Mouse (Mus musculus) heart, adult 11 months (tissue): ENCODE data around the gene Lrrc75a.
"Not testable (repeated sequence)": the region's sequence is repeated elsewhere in the genome, so short reads cannot be mapped to it uniquely, and the experiment has no call there.

Source experiments
- DNase-seq: peaks from one replicate; pipeline ENCODE4 v3.0.0; 2022

Gene Lrrc75a

GRCm38 (mm10) chr11:62647661-62648590 lies at the start of gene Lrrc75a:
Lrrc75a (minus strand) TSS chr11:62648523.
- DNase-seq: peak; percentile 96

GRCm38 (mm10) chr11:62695126-62695525 lies 46.8 kb upstream of the Lrrc75a start:
- DNase-seq: peak; percentile 48

GRCm38 (mm10) chr11:62693299-62694184 lies 45.2 kb upstream of the Lrrc75a start:
- peak; percentile 83 for DNase-seq

GRCm38 (mm10) chr11:62691592-62691991 lies 43.3 kb upstream of the Lrrc75a start:
- DNase-seq: peak; percentile 19

- peak; percentile 12 for DNase-seq
Measured at GRCm38 (mm10) chr11:62679954-62680353, 31.6 kb upstream of the Lrrc75a start.

- DNase-seq: peak; percentile 63
Measured at GRCm38 (mm10) chr11:62678778-62679354, 30.5 kb upstream of the Lrrc75a start.

- no peak for DNase-seq
Measured at GRCm38 (mm10) chr11:62676290-62676596, 27.9 kb upstream of the Lrrc75a start.

- peak; percentile 96 for DNase-seq
Measured at GRCm38 (mm10) chr11:62675480-62676289, 27.4 kb upstream of the Lrrc75a start.

GRCm38 (mm10) chr11:62670006-62670405 lies 21.7 kb upstream of the Lrrc75a start:
- DNase-seq: no peak

GRCm38 (mm10) chr11:62669471-62669870 lies 21.1 kb upstream of the Lrrc75a start:
- no peak for DNase-seq

- DNase-seq: no peak
Measured at GRCm38 (mm10) chr11:62668986-62669385, 20.7 kb upstream of the Lrrc75a start.

GRCm38 (mm10) chr11:62664250-62664649 lies 15.9 kb upstream of the Lrrc75a start:
- no peak for DNase-seq

GRCm38 (mm10) chr11:62660885-62661284 lies 12.6 kb upstream of the Lrrc75a start:
- DNase-seq: no peak

- no peak for DNase-seq
Measured at GRCm38 (mm10) chr11:62652080-62652479, 3.8 kb upstream of the Lrrc75a start.

GRCm38 (mm10) chr11:62651563-62651962 lies 3.2 kb upstream of the Lrrc75a start:
- DNase-seq: no peak

- DNase-seq: not testable (repeated sequence)
Measured at GRCm38 (mm10) chr11:62649803-62650202, 1.5 kb upstream of the Lrrc75a start.

GRCm38 (mm10) chr11:62648591-62649391 lies 468 bp upstream of the Lrrc75a start, which contains the start of gene Mmgt2:
Mmgt2 (plus strand) TSS chr11:62648664.
- peak; percentile 99 for DNase-seq

- DNase-seq: peak; percentile 92
Measured at GRCm38 (mm10) chr11:62646958-62647515, 1.3 kb downstream of the Lrrc75a start.

GRCm38 (mm10) chr11:62646495-62646843 lies 1.9 kb downstream of the Lrrc75a start:
- DNase-seq: no peak

- DNase-seq: peak; percentile 98
Measured at GRCm38 (mm10) chr11:62645732-62646494, 2.4 kb downstream of the Lrrc75a start.
